19 mouse cellular contexts compared by ENCODE assay signal in the genomic region with DNA sequence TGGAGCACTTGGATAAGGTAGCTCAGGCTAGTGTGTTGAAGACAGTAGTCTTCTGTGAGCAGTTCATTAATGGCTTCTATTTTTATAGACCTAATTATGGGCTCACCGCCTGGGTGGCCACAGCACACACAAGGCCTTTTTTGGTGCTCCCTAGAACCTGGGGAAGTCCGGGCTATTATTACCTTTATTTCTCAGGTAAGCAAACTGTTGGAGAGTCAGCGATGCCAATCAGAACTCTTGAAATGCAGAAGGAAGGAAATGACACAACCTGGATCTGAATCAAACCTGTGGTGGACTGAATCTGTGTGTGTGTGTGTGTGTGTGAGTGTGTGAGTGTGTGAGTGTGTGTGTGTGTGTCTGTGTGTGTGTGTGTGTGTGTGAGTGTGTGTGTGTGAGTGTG. TPM values are rescaled to one million over a fixed set of nuclear protein-coding genes. Genes with fewer than 3 reads are reported as not detected.
DNase-seq lines count a peak whose midpoint lies in the region; ATAC-seq and TF ChIP-seq lines count a peak whose summit lies in the region.
"Had no signal": no experiment of that assay in that cellular context is flagged by ENCODE, and none has a peak within 500 bp of the region (broad histone marks: within the 10 kb centered on the region; RNA-seq: fewer than 3 reads in every experiment).

A gene (minus strand): TSS at position 55 of the 400 bp plus-strand sequence.

- 66% methylated on average over 3 of the region's 3 CpGs for WGBS in lung, adult 2 months
- 38% methylated on average over 3 of the region's 3 CpGs for WGBS in bone marrow, adult 2 months
- WGBS in intestine, postnatal 0 days, result 72% methylated on average over 3 of the region's 3 CpGs

- no peak for ATAC-seq in intestine, postnatal 0 days
- ATAC-seq in CD4-positive, CD25-positive, alpha-beta regulatory T cell, adult 4 months, result no peak
- ATAC-seq: forebrain, embryonic 15.5 days had no signal

- H3K4me2 ChIP-seq in intestine, postnatal 0 days (replicated peaks; ENCODE audit: low read depth), result no peak within 1 kb of the TSS
- H3K4me2 ChIP-seq: embryonic facial prominence, embryonic 12.5 days; forebrain, embryonic 15.5 days; hindbrain, embryonic 13.5 days had no signal

- no peaks in the 10 kb centered on the region for H3K9me3 ChIP-seq in intestine, postnatal 0 days (ENCODE audit: control insufficient read depth)
- H3K9me3 ChIP-seq: embryonic facial prominence, embryonic 12.5 days; forebrain, embryonic 15.5 days; heart, embryonic 10.5 days; hindbrain, embryonic 13.5 days had no signal

- no peaks in the 10 kb centered on the region; the same call in 1 of the 2 replicates for H3K4me1 ChIP-seq in lung, adult 2 months (ENCODE audit: control insufficient read depth, insufficient read depth, low read length)
- no peaks in the 10 kb centered on the region for H3K4me1 ChIP-seq in bone marrow, adult 2 months (ENCODE audit: control insufficient read depth, insufficient read depth, low read length)
- no peaks in the 10 kb centered on the region for H3K4me1 ChIP-seq in intestine, postnatal 0 days (replicated peaks; ENCODE audit: control insufficient read depth, insufficient read depth, low read length)
- H3K4me1 ChIP-seq: embryonic facial prominence, embryonic 12.5 days; forebrain, embryonic 15.5 days; heart, embryonic 10.5 days; hindbrain, embryonic 13.5 days had no signal

- TF ChIP-seq CTCF in lung, adult 2 months (IDR thresholded peaks at IDR 0.05; ENCODE audit: insufficient read depth, low read length), result no peak
- TF ChIP-seq CTCF in bone marrow, adult 2 months (IDR thresholded peaks at IDR 0.05; ENCODE audit: control insufficient read depth, insufficient read depth, low read length), result no peak
- no peak for TF ChIP-seq CTCF in intestine, postnatal 0 days (IDR thresholded peaks at IDR 0.05; ENCODE audit: low read depth)

- H3K9ac ChIP-seq in intestine, postnatal 0 days (ENCODE audit: low read depth, low read length), result no peak within 1 kb of the TSS
- H3K9ac ChIP-seq: embryonic facial prominence, embryonic 12.5 days; forebrain, embryonic 15.5 days; hindbrain, embryonic 13.5 days had no signal

- no peak for TF ChIP-seq POLR2A in lung, adult 2 months (IDR thresholded peaks at IDR 0.05; ENCODE audit: borderline replicate concordance, extremely low read depth, low read depth, low read length)
- TF ChIP-seq POLR2A in bone marrow, adult 2 months (IDR thresholded peaks at IDR 0.05; ENCODE audit: borderline replicate concordance, control insufficient read depth, low read depth, low read length), result no peak

- no peak within 1 kb of the TSS for H3K27ac ChIP-seq in bone marrow, adult 2 months (ENCODE audit: control insufficient read depth, insufficient read depth, low read depth, low read length, poor library complexity)
- H3K27ac ChIP-seq in intestine, postnatal 0 days (ENCODE audit: low read depth, low read length), result no peak within 1 kb of the TSS
- H3K27ac ChIP-seq: embryonic facial prominence, embryonic 12.5 days; forebrain, embryonic 15.5 days; heart, embryonic 10.5 days; hindbrain, embryonic 13.5 days had no signal

- H3K36me3 ChIP-seq in intestine, postnatal 0 days (ENCODE audit: control insufficient read depth, insufficient read depth), result no peaks in the 10 kb centered on the region
- H3K36me3 ChIP-seq: embryonic facial prominence, embryonic 12.5 days; forebrain, embryonic 15.5 days; heart, embryonic 10.5 days; hindbrain, embryonic 13.5 days had no signal

- H3K4me3 ChIP-seq in lung, adult 2 months (replicated peaks; ENCODE audit: extremely low read depth, low read depth, low read length), result peak within 1 kb of the TSS; percentile 10
- peak within 1 kb of the TSS; percentile 42 for H3K4me3 ChIP-seq in bone marrow, adult 2 months (replicated peaks; ENCODE audit: control insufficient read depth, low read depth, low read length)
- no peak within 1 kb of the TSS for H3K4me3 ChIP-seq in intestine, postnatal 0 days (ENCODE audit: low read depth, low read length)
- H3K4me3 ChIP-seq: embryonic facial prominence, embryonic 12.5 days; forebrain, embryonic 15.5 days; heart, embryonic 10.5 days; hindbrain, embryonic 13.5 days had no signal

- no peak for DNase-seq in lung, adult 2 months
- DNase-seq in lung, postnatal 14 days, result no peak
- peak; percentile 73 to 83 for DNase-seq in spleen, postnatal 36 days (ENCODE audit: low spot score in 2 of 2)
- no peak for DNase-seq in spleen, postnatal 14 days (ENCODE audit: low spot score in 2 of 2)
- DNase-seq: adrenal gland, postnatal 10 days; cerebellum, adult 11-12 months; cerebellum, adult 9-10 months; cerebellum, postnatal 25 days; gastrocnemius, postnatal 36 days; heart, adult 18-20 months; heart, postnatal 10 days had no signal

- no peaks in the 10 kb centered on the region for H3K27me3 ChIP-seq in intestine, postnatal 0 days (replicated peaks; ENCODE audit: control insufficient read depth, insufficient read depth, low read length)
- H3K27me3 ChIP-seq: forebrain, embryonic 15.5 days had no signal

RNA-seq across cellular contexts. Expression of the gene that starts here (rescaled TPM):
- 2.7 and 12.5 TPM in 2 replicates for polyA plus RNA-seq in lung, adult 2 months (2012; rRNA removed)
- 16.8 and 37.3 TPM in 2 replicates for polyA plus RNA-seq in bone marrow, adult 2 months (2011; ENCODE audit: insufficient read depth, insufficient read length, low replicate concordance, missing spikeins)
- polyA plus RNA-seq in intestine, postnatal 0 days (2015; fragmentation: Nextera tagmentation; extraction: Ambion mirVana), result not detected in 2 replicates
- polyA plus RNA-seq in CD4-positive, CD25-positive, alpha-beta regulatory T cell, adult 4 months (2017; shearing (Covaris generic)), result 10 to 100 TPM in 1 of 2 experiments, under 1 TPM in 1; 0.38 to 12.4 TPM
- polyA plus RNA-seq: heart, embryonic 14.5 days had no signal

Comparison
In these comparisons a context has a peak if more than half of its experiments do, and no peak if none do; other contexts are left out.
1. DNase-seq: peak in spleen, postnatal 36 days (2 of 2); none in lung, adult 2 months (single experiment), lung, postnatal 14 days (single experiment) and spleen, postnatal 14 days (0 of 2).